Mouse (Mus musculus) left cerebral cortex, adult 2 months (tissue): Measurements from ENCODE around the gene 4632433K11Rik. TPM values are rescaled to one million over a fixed set of nuclear protein-coding genes. Genes with fewer than 3 reads are reported as not detected.

Experiments used
- DNase-seq, 2 experiments: peaks; one replicate each; pipeline ENCODE4 v3.0.0; 2021 to 2022; ENCODE audit warnings: low spot score in 2 of 2, mixed read lengths in 1 of 2; ENCODE audit errors: extremely low spot score in 1 of 2
- H3K27ac ChIP-seq: fragments of 200-600 bp; 2 replicates; pipeline ENCODE4 v1.8.1; 2022
- H3K4me3 ChIP-seq: fragments of 200-600 bp; 2 replicates; pipeline ENCODE4 v1.8.1; 2022
- CTCF ChIP-seq: fragments of 200-600 bp; IDR thresholded peaks from 2 replicates; pipeline ENCODE4 v1.8.1; 2022; ENCODE audit warnings: antibody characterized with exemption, mild to moderate bottlenecking, moderate library complexity
- intact Hi-C: fragments of 180-260 bp; cut with DNase I; formaldehyde crosslinking; loops from one replicate; pipeline ENCODE4 v1.15.1; 2025
- total RNA-seq, 2 experiments: library from RNA; stranded (reverse); gene quantifications; 2 replicates each; pipeline ENCODE4 v1.2.3; 2021

The 4632433K11Rik gene
- total RNA-seq, 2 experiments from 2014 or later, result not detected

- no peak for TF ChIP-seq CTCF
- H3K27ac ChIP-seq, result peak overlapping the region; percentile 99
- no peak for DNase-seq
- H3K4me3 ChIP-seq, result no peak overlapping the region; the same call in 1 of the 2 replicates
- intact Hi-C loops, result loop anchor here (10.0 kb wide), 2 partner anchors 215 to 505 kb away; partner anchors contain the start of gene Shisa7
Measured at GRCm38 (mm10) chr7:5059421-5059820, 25.5 kb downstream of the 4632433K11Rik start.

- TF ChIP-seq CTCF, result peak; percentile 63
- Histone ChIP-seq H3K27ac (peak overlapping the region; percentile 99), H3K4me3 (peak overlapping the region; percentile 85)
- DNase-seq, result peak; percentile 72 to 74
- intact Hi-C loops, result loop anchor here (2.0 to 10.0 kb wide), 4 partner anchors 39 to 1415 kb away; partner anchors contain the start of genes Ccdc106, Cnot3, Mboat7 and Ppp1r12c
Measured at GRCm38 (mm10) chr7:5060239-5060731, 26.4 kb downstream of the 4632433K11Rik start.

- Histone ChIP-seq H3K27ac (peak overlapping the region; percentile 99), H3K4me3 (peak overlapping the region; percentile 85)
- intact Hi-C loops, result loop anchor here (2.0 to 10.0 kb wide), 4 partner anchors 40 to 1416 kb away; partner anchors contain the start of genes Ccdc106, Cnot3, Mboat7 and Ppp1r12c
- DNase-seq, result peak; percentile 98 to 99
- TF ChIP-seq CTCF, result peak; percentile 60
Measured at GRCm38 (mm10) chr7:5060944-5061773, 27.2 kb downstream of the 4632433K11Rik start.

- DNase-seq, result peak; percentile 91 to 94
- intact Hi-C loops, result loop anchor here (1.0 to 10.0 kb wide), 5 partner anchors 18 to 1417 kb away; partner anchors contain the start of genes Ccdc106, Cnot3, Epn1 and Mboat7
- no peak for TF ChIP-seq CTCF
- Histone ChIP-seq H3K4me3 (peak within 1 kb of the TSS; percentile 85), H3K27ac (peak within 1 kb of the TSS; percentile 99)
Measured at GRCm38 (mm10) chr7:5061774-5062359, 27.9 kb downstream of the 4632433K11Rik start, which contains the start of gene U2af2. Gene U2af2, plus strand, starts transcription at chr7:5062143.

GRCm38 (mm10) chr7:5062360-5063001, 28.6 kb downstream of the 4632433K11Rik start:
- H3K4me3 ChIP-seq, result peak overlapping the region; percentile 85
- H3K27ac ChIP-seq, result peak overlapping the region; percentile 99
- no peak for DNase-seq
- TF ChIP-seq CTCF, result no peak
- intact Hi-C loops, result loop anchor here (1.0 to 10.0 kb wide), 4 partner anchors 18 to 1418 kb away; partner anchors contain the start of genes Cnot3, Epn1, Mboat7 and Ppp1r12c

- Histone ChIP-seq H3K27ac (no peak overlapping the region), H3K4me3 (no peak overlapping the region)
- intact Hi-C loops, result loop anchor here (5.0 to 10.0 kb wide), 3 partner anchors 563 to 1420 kb away; partner anchors contain the start of genes Cnot3, Mboat7, Ppp1r12c and Tsen34
- no peak for TF ChIP-seq CTCF
- no peak for DNase-seq
Measured at GRCm38 (mm10) chr7:5064886-5065285, 31.0 kb downstream of the 4632433K11Rik start.

- intact Hi-C loops, result no loop called here
- no peak for TF ChIP-seq CTCF
- Histone ChIP-seq H3K4me3 (no peak overlapping the region), H3K27ac (no peak overlapping the region)
- no peak for DNase-seq
Measured at GRCm38 (mm10) chr7:5073586-5073985, 39.7 kb downstream of the 4632433K11Rik start.

- DNase-seq, result no peak
- intact Hi-C loops, result no loop called here
- no peak for TF ChIP-seq CTCF
- Histone ChIP-seq H3K27ac (no peak overlapping the region), H3K4me3 (no peak overlapping the region)
Measured at GRCm38 (mm10) chr7:5074984-5075383, 41.1 kb downstream of the 4632433K11Rik start.

- Histone ChIP-seq H3K27ac (no peak overlapping the region), H3K4me3 (no peak overlapping the region)
- no peak for TF ChIP-seq CTCF
- no peak for DNase-seq
- intact Hi-C loops, result no loop called here
Measured at GRCm38 (mm10) chr7:5076931-5077330, 43.0 kb downstream of the 4632433K11Rik start.

GRCm38 (mm10) chr7:5079365-5080009, 45.6 kb downstream of the 4632433K11Rik start:
- intact Hi-C loops, result loop anchor here (1.0 to 5.0 kb wide), 2 partner anchors 17 to 942 kb away; partner anchors contain the start of genes Leng8 and U2af2
- Histone ChIP-seq H3K27ac (peak overlapping the region; percentile 95), H3K4me3 (peak overlapping the region; percentile 96)
- peak in 1 of 2 experiments; percentile 34 for DNase-seq
